Mouse (Mus musculus) brain, embryonic 14.5 days (tissue): ENCODE measurements around the gene Dtx1.

Source experiments
- CTCF ChIP-seq: fragments of 200-500 bp; IDR thresholded peaks from 2 replicates; pipeline ENCODE4 v1.5.1; 2012; ENCODE audit warnings: inconsistent platforms, mild to moderate bottlenecking, moderate library complexity, borderline replicate concordance; ENCODE audit not compliant: insufficient read depth, insufficient read length; ENCODE audit errors: extremely low read depth
- POLR2A ChIP-seq: fragments of 200-500 bp; IDR thresholded peaks from 2 replicates; pipeline ENCODE4 v1.6.1; 2012; ENCODE audit warnings: mild to moderate bottlenecking, inconsistent platforms, borderline replicate concordance; ENCODE audit not compliant: poor library complexity, insufficient read depth, insufficient read length, severe bottlenecking; ENCODE audit errors: extremely low read depth

GRCm38 (mm10) chr5:120674229-120675145 lies 37.2 kb downstream of the Dtx1 start:
- TF ChIP-seq CTCF (no peak), POLR2A (no peak)
